Mouse (Mus musculus): ENCODE data around the gene Tubb2a. TPM values are rescaled to one million over a fixed set of nuclear protein-coding genes. Genes with fewer than 3 reads are reported as not detected.
A peak's percentile ranks its signal among the peaks of the same experiment; 100 is the strongest.

Gene Tubb2a
- total and polyA plus RNA-seq, 2 experiments from 2014 or later = 3,579 to 4,559 TPM

GRCm38 (mm10) chr13:34036726-34037125, 41.1 kb downstream of the Tubb2a start:
- 84% methylated on average over 5 of the region's 5 CpGs for WGBS
- Histone ChIP-seq H3K36me3 (ENCODE audit: insufficient read depth) (peaks cover 8% of the 10 kb centered on the region; the same call in 1 of the 2 replicates), H3K9me3 (ENCODE audit: low read length) (no peaks in the 10 kb centered on the region), H3K27me3 (ENCODE audit: insufficient read depth, low read length) (no peaks in the 10 kb centered on the region), H3K9ac (peak overlapping the region; percentile 94), H3K4me2 (ENCODE audit: low read depth) (peak overlapping the region; percentile 75; the same call in 1 of the 2 replicates), H3K27ac (ENCODE audit: low read depth, low read length) (peak overlapping the region; percentile 89), H3K4me1 (ENCODE audit: insufficient read depth) (peaks cover 14% of the 10 kb centered on the region; the same call in 1 of the 2 replicates), H3K4me3 (ENCODE audit: low read depth, low read length) (no peak overlapping the region)
- DNase-seq = no peak
- no peak for TF ChIP-seq CTCF (IDR thresholded peaks at IDR 0.05; ENCODE audit: low read depth)
- no peak for ATAC-seq

- Histone ChIP-seq H3K9me3 (ENCODE audit: low read length) (no peaks in the 10 kb centered on the region), H3K4me1 (ENCODE audit: insufficient read depth) (peaks cover 14% of the 10 kb centered on the region; the same call in 1 of the 2 replicates), H3K4me2 (ENCODE audit: low read depth) (no peak overlapping the region), H3K36me3 (ENCODE audit: insufficient read depth) (peaks cover 15% of the 10 kb centered on the region; the same call in 1 of the 2 replicates), H3K9ac (no peak overlapping the region), H3K4me3 (ENCODE audit: low read depth, low read length) (no peak overlapping the region), H3K27ac (ENCODE audit: low read depth, low read length) (no peak overlapping the region), H3K27me3 (ENCODE audit: insufficient read depth, low read length) (no peaks in the 10 kb centered on the region)
- ATAC-seq (no peak), DNase-seq (no peak)
- WGBS = 95% methylated on average over 3 of the region's 3 CpGs
- no peak for TF ChIP-seq CTCF (IDR thresholded peaks at IDR 0.05; ENCODE audit: low read depth)
These were observed 42.4 kb downstream of the Tubb2a start for GRCm38 (mm10) chr13:34035424-34035823.

- DNase-seq = no peak
- no peaks in the 10 kb centered on the region for H3K27me3 ChIP-seq (ENCODE audit: insufficient read depth, low read length)
- no peak for ATAC-seq
- no peak for TF ChIP-seq CTCF (IDR thresholded peaks at IDR 0.05; ENCODE audit: low read depth)
- peaks cover 28% of the 10 kb centered on the region for H3K36me3 ChIP-seq (ENCODE audit: insufficient read depth)
- H3K27ac ChIP-seq (ENCODE audit: low read depth, low read length) = no peak overlapping the region
- no peaks in the 10 kb centered on the region for H3K9me3 ChIP-seq (ENCODE audit: low read length)
- H3K4me2 ChIP-seq (ENCODE audit: low read depth) = no peak overlapping the region
- WGBS = 59% methylated on average over 2 of the region's 2 CpGs
- H3K9ac ChIP-seq = no peak overlapping the region
- H3K4me1 ChIP-seq (ENCODE audit: insufficient read depth) = 0 out of 2 replicates have a peak, but pooled peaks cover 3% of the 10 kb centered on the region
- H3K4me3 ChIP-seq (ENCODE audit: low read depth, low read length) = no peak overlapping the region
These were observed 45.8 kb downstream of the Tubb2a start for GRCm38 (mm10) chr13:34032041-34032440.

Other genes starting within 250 kb of the Tubb2a start
- gene Serpinb6e, start 234.6 kb downstream of the Tubb2a start, total RNA-seq (2014; rRNA removed) = not detected in 2 replicates
- not detected in 2 replicates for gene Serpinb6e, start 234.6 kb downstream of the Tubb2a start, polyA plus RNA-seq (2015; fragmentation: Nextera tagmentation; extraction: Ambion mirVana)
- gene Serpinb6c, start 172.3 kb downstream of the Tubb2a start, total RNA-seq (2014; rRNA removed) = 0.85 and 2.2 TPM in 2 replicates
- gene Serpinb6c, start 172.3 kb downstream of the Tubb2a start, polyA plus RNA-seq (2015; fragmentation: Nextera tagmentation; extraction: Ambion mirVana) = 0.18 and 0.23 TPM in 2 replicates
- 4.0 and 4.7 TPM in 2 replicates for gene Nqo2, start 113.3 kb downstream of the Tubb2a start, total RNA-seq (2014; rRNA removed)
- 4.7 and 6.3 TPM in 2 replicates for gene Nqo2, start 113.3 kb downstream of the Tubb2a start, polyA plus RNA-seq (2015; fragmentation: Nextera tagmentation; extraction: Ambion mirVana)
- 8.2 and 10.3 TPM in 2 replicates for gene Ripk1, start 75.6 kb downstream of the Tubb2a start, total RNA-seq (2014; rRNA removed)
- gene Ripk1, start 75.6 kb downstream of the Tubb2a start, polyA plus RNA-seq (2015; fragmentation: Nextera tagmentation; extraction: Ambion mirVana) = 2.3 and 3.4 TPM in 2 replicates
- 53.0 and 62.6 TPM in 2 replicates for gene Serpinb6a, start 75.2 kb downstream of the Tubb2a start, total RNA-seq (2014; rRNA removed)
- gene Serpinb6a, start 75.2 kb downstream of the Tubb2a start, polyA plus RNA-seq (2015; fragmentation: Nextera tagmentation; extraction: Ambion mirVana) = 48.1 and 50.6 TPM in 2 replicates
- 37.1 and 40.5 TPM in 2 replicates for gene Bphl, start 40.4 kb downstream of the Tubb2a start, total RNA-seq (2014; rRNA removed)
- gene Bphl, start 40.4 kb downstream of the Tubb2a start, polyA plus RNA-seq (2015; fragmentation: Nextera tagmentation; extraction: Ambion mirVana) = 46.0 and 51.2 TPM in 2 replicates
- gene Tubb2b, start 52.5 kb upstream of the Tubb2a start, total RNA-seq (2014; rRNA removed) = 5,538 and 5,638 TPM in 2 replicates
- 1,072 and 1,153 TPM in 2 replicates for gene Tubb2b, start 52.5 kb upstream of the Tubb2a start, polyA plus RNA-seq (2015; fragmentation: Nextera tagmentation; extraction: Ambion mirVana)
- 56.6 and 108 TPM in 2 replicates for gene Psmg4, start 85.0 kb upstream of the Tubb2a start, total RNA-seq (2014; rRNA removed)
- gene Psmg4, start 85.0 kb upstream of the Tubb2a start, polyA plus RNA-seq (2015; fragmentation: Nextera tagmentation; extraction: Ambion mirVana) = 99.0 and 150 TPM in 2 replicates

Data from forebrain, postnatal 0 days (tissue).